Mouse (Mus musculus) kidney, adult 9 months (tissue): ENCODE data around the gene Bcat2.

Source experiments
- DNase-seq: peaks from one replicate; pipeline ENCODE4 v3.0.0; 2022

Bcat2 gene

GRCm38 (mm10) chr7:45626571-45627076 is 56.7 kb downstream of the Bcat2 start:
- DNase-seq, result no peak

GRCm38 (mm10) chr7:45627261-45627660 is 57.3 kb downstream of the Bcat2 start, which contains the start of gene Rasip1:
Rasip1 (plus strand) TSS chr7:45627488.
- DNase-seq, result peak; percentile 68

- DNase-seq, result peak; percentile 86
Observed at GRCm38 (mm10) chr7:45628364-45629294, 58.7 kb downstream of the Bcat2 start.

- DNase-seq, result no peak
Observed at GRCm38 (mm10) chr7:45630064-45630907, 60.3 kb downstream of the Bcat2 start.

- DNase-seq, result no peak
Observed at GRCm38 (mm10) chr7:45632499-45632898, 62.5 kb downstream of the Bcat2 start.

- peak; percentile 63 for DNase-seq
Observed at GRCm38 (mm10) chr7:45634946-45635681, 65.2 kb downstream of the Bcat2 start.

GRCm38 (mm10) chr7:45635711-45636688 is 66.0 kb downstream of the Bcat2 start:
- DNase-seq, result no peak

GRCm38 (mm10) chr7:45637710-45638109 is 67.8 kb downstream of the Bcat2 start:
- DNase-seq, result no peak

- DNase-seq, result peak; percentile 94
Observed at GRCm38 (mm10) chr7:45638623-45639401, 68.9 kb downstream of the Bcat2 start.
